Mouse (Mus musculus): ENCODE data around the gene Pigk. TPM values are rescaled to one million over a fixed set of nuclear protein-coding genes. Genes with fewer than 3 reads are reported as not detected.

The Pigk gene
- polyA plus RNA-seq, 1 experiment from 2014 or later, result 53.0 TPM

DNA sequence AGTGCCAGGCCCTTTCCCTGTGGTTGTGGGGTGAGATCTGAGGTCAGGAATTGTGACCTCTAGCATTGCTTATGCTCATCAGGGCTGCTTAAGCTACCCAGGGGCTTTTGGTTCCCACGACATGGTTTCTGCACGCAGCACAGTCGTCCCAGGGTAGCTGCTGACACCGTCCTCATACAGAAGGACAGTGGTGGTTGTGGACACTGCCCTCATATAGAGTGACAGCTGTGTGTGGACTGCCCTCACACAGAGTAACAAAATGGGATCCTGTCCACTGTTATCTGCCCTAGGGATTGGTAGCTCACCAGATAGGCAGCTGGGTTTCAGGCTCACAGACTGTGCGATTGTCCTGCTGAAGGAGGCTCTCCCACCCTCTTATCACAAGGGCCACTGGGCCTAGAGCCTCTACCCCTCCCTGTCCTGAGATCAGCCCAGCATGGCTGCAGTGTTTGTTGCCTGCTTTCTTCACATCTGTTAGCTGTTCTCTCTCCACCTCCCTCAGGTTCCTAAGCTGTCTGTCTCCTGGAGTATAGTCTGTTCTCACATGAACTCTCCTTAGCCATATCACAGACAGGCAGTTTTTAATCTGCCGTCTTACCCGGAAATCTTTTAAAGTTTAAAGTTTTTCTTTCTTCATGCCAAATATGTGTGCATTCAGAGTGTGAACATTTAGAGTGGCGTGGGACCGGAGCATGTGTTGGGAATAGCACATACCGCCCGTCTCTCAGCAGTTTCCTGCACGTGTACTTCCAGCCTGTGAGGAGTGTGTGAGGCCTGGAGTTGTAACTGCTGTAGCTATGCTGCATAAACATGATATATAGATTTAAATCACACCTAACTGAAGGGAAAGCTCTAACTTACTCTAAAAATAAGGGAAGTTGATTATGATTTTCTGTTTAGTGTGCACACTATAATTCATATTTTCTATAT, 43.8 kb downstream of the Pigk start:
- H3K27me3 ChIP-seq (replicated peaks), result no peaks in the 10 kb centered on the region
- no peak overlapping the region for H3K4me2 ChIP-seq
- ATAC-seq (replicated peaks), result 0 out of 2 replicates have a peak, but pooled peaks have one; percentile 22
- H3K4me1 ChIP-seq, result peaks cover 20% of the 10 kb centered on the region
- H3K9me3 ChIP-seq, result no peaks in the 10 kb centered on the region
- H3K9ac ChIP-seq, result no peak overlapping the region
- no peaks in the 10 kb centered on the region for H3K36me3 ChIP-seq (replicated peaks)
- no peak overlapping the region for H3K27ac ChIP-seq
- WGBS, result 63% methylated on average over 12 of the region's 12 CpGs
- H3K4me3 ChIP-seq, result no peak overlapping the region

DNA sequence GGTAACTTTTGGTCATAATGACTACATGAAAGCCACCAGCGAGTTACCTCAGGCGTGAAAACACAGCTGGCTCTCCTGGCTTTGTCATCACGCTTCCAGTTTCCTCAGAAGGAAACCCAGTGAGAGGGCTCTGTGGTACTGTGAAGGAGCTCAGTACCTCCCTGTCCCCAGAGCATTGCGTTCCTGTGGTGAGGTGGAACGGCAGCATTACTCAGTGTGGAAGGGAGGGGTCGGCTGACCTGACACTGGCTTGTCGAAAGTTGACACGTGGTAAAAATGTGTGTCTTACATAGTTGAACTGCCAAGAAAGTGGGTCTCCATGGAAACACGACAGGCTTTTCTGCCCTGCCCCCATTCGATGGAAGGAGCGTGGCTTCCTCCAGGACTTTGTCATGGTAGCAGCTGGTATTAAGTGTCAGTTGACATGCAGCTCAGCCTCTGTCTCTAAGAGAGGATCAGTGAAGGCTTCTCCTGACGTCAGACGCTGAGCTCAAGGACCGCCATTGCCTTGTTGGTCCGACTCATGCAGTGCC, 44.7 kb downstream of the Pigk start:
- Histone ChIP-seq H3K4me1 (peaks cover 21% of the 10 kb centered on the region), H3K4me3 (no peak overlapping the region), H3K4me2 (no peak overlapping the region), H3K36me3 (replicated peaks) (no peaks in the 10 kb centered on the region), H3K27me3 (replicated peaks) (no peaks in the 10 kb centered on the region), H3K9ac (no peak overlapping the region), H3K27ac (no peak overlapping the region), H3K9me3 (no peaks in the 10 kb centered on the region)
- peak; percentile 19; the same call in 1 of the 2 replicates for ATAC-seq (replicated peaks)
- WGBS, result 38% methylated on average over 15 of the region's 15 CpGs

- H3K9ac ChIP-seq, result no peak overlapping the region
- peaks cover 23% of the 10 kb centered on the region for H3K4me1 ChIP-seq
- H3K4me3 ChIP-seq, result no peak overlapping the region
- H3K9me3 ChIP-seq, result no peaks in the 10 kb centered on the region
- H3K36me3 ChIP-seq (replicated peaks), result no peaks in the 10 kb centered on the region
- WGBS, result 19% methylated on average over 7 of the region's 7 CpGs
- no peak for ATAC-seq (replicated peaks)
- no peak overlapping the region for H3K27ac ChIP-seq
- no peaks in the 10 kb centered on the region for H3K27me3 ChIP-seq (replicated peaks)
- H3K4me2 ChIP-seq, result no peak overlapping the region
Observed at GRCm38 (mm10) chr3:152761116-152761515, 47.2 kb downstream of the Pigk start.

GRCm38 (mm10) chr3:152761661-152762060, 47.8 kb downstream of the Pigk start:
- no peak overlapping the region for H3K27ac ChIP-seq
- ATAC-seq (replicated peaks), result no peak
- H3K9ac ChIP-seq, result no peak overlapping the region
- H3K9me3 ChIP-seq, result no peaks in the 10 kb centered on the region
- WGBS, result 85% methylated on average over 8 of the region's 8 CpGs
- H3K36me3 ChIP-seq (replicated peaks), result no peaks in the 10 kb centered on the region
- H3K4me2 ChIP-seq, result no peak overlapping the region
- H3K27me3 ChIP-seq (replicated peaks), result no peaks in the 10 kb centered on the region
- peaks cover 23% of the 10 kb centered on the region for H3K4me1 ChIP-seq
- H3K4me3 ChIP-seq, result no peak overlapping the region

GRCm38 (mm10) chr3:152762302-152762701, 48.4 kb downstream of the Pigk start:
- ATAC-seq (replicated peaks), result no peak
- Histone ChIP-seq H3K27me3 (replicated peaks) (no peaks in the 10 kb centered on the region), H3K9me3 (no peaks in the 10 kb centered on the region), H3K27ac (no peak overlapping the region), H3K36me3 (replicated peaks) (no peaks in the 10 kb centered on the region), H3K4me2 (no peak overlapping the region), H3K9ac (no peak overlapping the region), H3K4me1 (peaks cover 21% of the 10 kb centered on the region), H3K4me3 (no peak overlapping the region)
- 90% methylated on average over 8 of the region's 8 CpGs for WGBS

GRCm38 (mm10) chr3:152763139-152763882, 49.4 kb downstream of the Pigk start:
- Histone ChIP-seq H3K36me3 (replicated peaks) (no peaks in the 10 kb centered on the region), H3K27ac (no peak overlapping the region)

DNA sequence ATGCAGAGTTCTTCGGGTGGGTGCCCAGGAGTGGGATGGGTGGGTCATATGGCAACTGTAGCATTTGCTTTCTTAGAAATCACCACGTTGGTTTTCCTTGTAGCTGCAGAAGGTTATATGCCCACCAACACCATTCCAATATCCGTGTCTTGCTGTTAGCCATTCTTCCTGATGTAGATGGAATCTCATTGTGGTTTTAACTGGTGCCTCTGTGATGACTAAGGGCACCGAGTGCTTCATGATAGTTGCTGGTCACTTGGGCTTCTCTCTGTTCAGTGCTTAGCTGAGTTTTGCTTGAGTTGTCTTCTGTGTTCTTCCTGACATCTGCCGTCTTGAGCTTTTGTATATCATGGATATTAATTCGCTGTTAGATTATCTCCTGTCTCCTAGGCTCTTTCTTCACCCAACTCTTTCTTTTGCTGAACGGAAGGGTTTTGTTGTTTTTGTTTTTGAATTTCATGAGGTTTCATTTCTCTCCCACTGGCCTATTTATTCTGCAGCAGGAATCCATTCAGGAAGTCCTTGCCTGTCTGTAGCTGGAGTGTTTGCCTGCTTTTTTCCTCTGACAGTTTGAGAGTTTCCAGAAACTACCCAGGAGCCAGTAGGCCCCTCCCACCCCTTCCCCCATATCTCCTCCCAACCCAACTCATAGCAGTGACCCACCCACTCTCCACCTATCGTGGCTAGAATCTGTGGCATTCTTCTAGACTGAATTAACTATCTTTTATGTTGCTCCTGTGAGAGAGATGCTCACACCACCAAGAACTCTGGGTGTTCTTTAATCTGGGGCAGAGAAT, 50.8 kb downstream of the Pigk start:
- H3K4me2 ChIP-seq, result no peak overlapping the region
- no peak overlapping the region for H3K4me3 ChIP-seq
- H3K27me3 ChIP-seq (replicated peaks), result no peaks in the 10 kb centered on the region
- H3K27ac ChIP-seq, result no peak overlapping the region
- no peak for ATAC-seq (replicated peaks)
- H3K9ac ChIP-seq, result no peak overlapping the region
- H3K9me3 ChIP-seq, result no peaks in the 10 kb centered on the region
- no peaks in the 10 kb centered on the region for H3K36me3 ChIP-seq (replicated peaks)
- peaks cover 4% of the 10 kb centered on the region; the same call in 1 of the 2 replicates for H3K4me1 ChIP-seq
- 59% methylated on average over 8 of the region's 8 CpGs for WGBS

More at GRCm38 (mm10) chr3:152763139-152763882, 49.4 kb downstream of the Pigk start:
- H3K4me3 ChIP-seq, result no peak overlapping the region
- H3K9me3 ChIP-seq, result no peaks in the 10 kb centered on the region
- peaks cover 12% of the 10 kb centered on the region for H3K4me1 ChIP-seq
- ATAC-seq (replicated peaks), result no peak
- peak overlapping the region; percentile 37 for H3K4me2 ChIP-seq
- H3K27me3 ChIP-seq (replicated peaks), result no peaks in the 10 kb centered on the region
- H3K9ac ChIP-seq, result no peak overlapping the region
- 54% methylated on average over 26 of the region's 26 CpGs for WGBS

DNA sequence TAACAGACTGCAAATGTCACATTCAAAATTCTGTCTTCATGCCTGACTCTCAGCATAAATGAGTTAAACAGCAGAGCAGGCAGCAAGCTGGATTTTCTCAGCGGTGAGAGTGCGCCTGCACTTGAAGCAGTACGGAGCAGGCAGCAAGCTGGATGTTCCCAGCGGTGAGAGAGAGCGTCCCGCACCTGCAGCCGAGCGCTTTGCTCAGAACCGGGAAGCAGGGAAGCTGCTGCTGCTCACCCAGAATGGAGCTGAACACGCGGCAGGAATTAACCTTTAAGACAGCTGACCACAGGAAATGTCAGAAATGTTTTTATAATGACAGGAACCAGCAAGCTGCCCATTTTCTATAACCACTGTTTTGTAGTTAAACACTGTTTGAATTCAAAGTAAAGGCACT, 53.6 kb downstream of the Pigk start:
- peaks cover 4% of the 10 kb centered on the region; the same call in 1 of the 2 replicates for H3K4me1 ChIP-seq
- H3K36me3 ChIP-seq (replicated peaks), result no peaks in the 10 kb centered on the region
- WGBS, result 64% methylated on average over 11 of the region's 11 CpGs
- no peaks in the 10 kb centered on the region for H3K9me3 ChIP-seq
- no peak overlapping the region for H3K4me3 ChIP-seq
- no peak for ATAC-seq (replicated peaks)
- H3K4me2 ChIP-seq, result no peak overlapping the region
- H3K27me3 ChIP-seq (replicated peaks), result no peaks in the 10 kb centered on the region
- no peak overlapping the region for H3K9ac ChIP-seq
- H3K27ac ChIP-seq, result no peak overlapping the region

GRCm38 (mm10) chr3:152770056-152770455, 56.2 kb downstream of the Pigk start:
- Histone ChIP-seq H3K4me3 (no peak overlapping the region), H3K36me3 (replicated peaks) (no peaks in the 10 kb centered on the region), H3K27me3 (replicated peaks) (no peaks in the 10 kb centered on the region), H3K9ac (no peak overlapping the region), H3K9me3 (no peaks in the 10 kb centered on the region), H3K4me2 (no peak overlapping the region), H3K27ac (no peak overlapping the region), H3K4me1 (no peaks in the 10 kb centered on the region)
- ATAC-seq (replicated peaks), result 0 out of 2 replicates have a peak, but pooled peaks have one; percentile 25
- WGBS, result 71% methylated on average over 6 of the region's 6 CpGs

- Histone ChIP-seq H3K27ac (no peak overlapping the region), H3K4me2 (no peak overlapping the region), H3K9me3 (no peaks in the 10 kb centered on the region), H3K27me3 (replicated peaks) (no peaks in the 10 kb centered on the region), H3K36me3 (replicated peaks) (no peaks in the 10 kb centered on the region), H3K9ac (no peak overlapping the region), H3K4me3 (no peak overlapping the region), H3K4me1 (peaks cover 3% of the 10 kb centered on the region; the same call in 1 of the 2 replicates)
- ATAC-seq (replicated peaks), result no peak
- 75% methylated on average over 6 of the region's 6 CpGs for WGBS
Observed at GRCm38 (mm10) chr3:152776363-152776762, 62.5 kb downstream of the Pigk start.

GRCm38 (mm10) chr3:152776872-152777540, 63.1 kb downstream of the Pigk start:
- Histone ChIP-seq H3K27ac (no peak overlapping the region), H3K36me3 (replicated peaks) (no peaks in the 10 kb centered on the region), H3K4me2 (no peak overlapping the region), H3K27me3 (replicated peaks) (no peaks in the 10 kb centered on the region), H3K9ac (no peak overlapping the region), H3K4me1 (peaks cover 3% of the 10 kb centered on the region; the same call in 1 of the 2 replicates), H3K9me3 (no peaks in the 10 kb centered on the region), H3K4me3 (no peak overlapping the region)
- no peak for ATAC-seq (replicated peaks)
- 87% methylated on average over 16 of the region's 16 CpGs for WGBS

All from midbrain, embryonic 15.5 days (tissue).